9 mouse cellular contexts compared by ENCODE assay signal in the genomic region with DNA sequence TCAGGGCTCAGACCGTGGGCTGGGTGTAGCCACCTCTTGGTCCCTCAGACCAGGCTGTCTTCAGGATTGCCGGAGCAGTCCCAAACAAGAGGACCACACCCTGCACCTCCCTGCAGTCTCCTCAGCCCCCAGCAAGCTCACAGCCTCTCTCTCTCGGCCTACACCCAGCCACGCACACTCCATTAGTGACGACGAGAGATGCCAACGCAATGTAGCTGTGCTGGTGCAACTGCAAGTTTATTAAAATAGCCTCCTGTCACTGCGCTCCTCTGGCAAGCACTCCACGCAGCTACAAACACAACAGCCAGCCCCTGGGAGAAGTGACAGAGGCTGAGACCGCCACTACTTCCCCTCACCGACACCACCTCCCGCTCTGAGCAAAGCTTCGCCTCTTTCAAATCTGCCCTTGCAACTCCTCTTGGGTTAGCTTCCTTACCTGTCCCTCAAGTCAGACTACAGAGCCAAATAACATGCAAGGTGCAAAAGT. TPM values are rescaled to one million over a fixed set of nuclear protein-coding genes. Genes with fewer than 3 reads are reported as not detected.
DNase-seq lines count a peak whose midpoint lies in the region; ATAC-seq lines count a peak whose summit lies in the region.
"Had no signal": no experiment of that assay in that cellular context is flagged by ENCODE, and none has a peak within 500 bp of the region (broad histone marks: within the 10 kb centered on the region; RNA-seq: fewer than 3 reads in every experiment).

No protein-coding gene starts in this region.

- DNase-seq in cerebellum, postnatal 25 days, result peak; percentile 58 to 67
- no peak for DNase-seq in cerebellum, postnatal 4 days (ENCODE audit: low spot score in 2 of 2)
- DNase-seq in right cerebral cortex, adult 18-20 months, result peak; percentile 83
- DNase-seq in right cerebral cortex, postnatal 4 days, result no peak
- peak; percentile 62 to 69 for DNase-seq in heart, postnatal 10 days
- DNase-seq in ovary, postnatal 36 days (ENCODE audit: low spot score), result no peak
- no peak for DNase-seq in ovary, postnatal 14 days (ENCODE audit: low spot score)

- peak overlapping the region; percentile 79 for H3K27ac ChIP-seq in midbrain, embryonic 13.5 days
- H3K27ac ChIP-seq: macrophage had no signal

- no peak overlapping the region for H3K4me3 ChIP-seq in midbrain, embryonic 13.5 days (replicated peaks)

- peak; percentile 8; the same call in 1 of the 2 replicates for ATAC-seq in midbrain, embryonic 13.5 days

- 3% methylated on average over 13 of the region's 13 CpGs for whole genome bisulfite sequencing in midbrain, embryonic 13.5 days

- intact Hi-C loops in heart, postnatal 10 days (cut with DNase I), result loop anchor here (2.0 kb wide), 1 partner anchor 22 kb away; no protein-coding TSS in a partner anchor

- peak overlapping the region; percentile 40 for H3K4me2 ChIP-seq in midbrain, embryonic 13.5 days (replicated peaks)

- no peaks in the 10 kb centered on the region for H3K9me3 ChIP-seq in midbrain, embryonic 13.5 days

- H3K9ac ChIP-seq in midbrain, embryonic 13.5 days (replicated peaks), result peak overlapping the region; percentile 28

- peaks cover 93% of the 10 kb centered on the region for H3K27me3 ChIP-seq in midbrain, embryonic 13.5 days

- peaks cover 68% of the 10 kb centered on the region for H3K4me1 ChIP-seq in midbrain, embryonic 13.5 days (replicated peaks)

- no peaks in the 10 kb centered on the region for H3K36me3 ChIP-seq in midbrain, embryonic 13.5 days

RNA-seq across cellular contexts. Expression of gene Nfix, which starts 25.0 kb away (rescaled TPM):
- 100 to 1,000 TPM; 256 to 266 TPM for total RNA-seq in heart, postnatal 10 days (2021)
- 22.4 and 28.4 TPM in 2 replicates for polyA plus RNA-seq in midbrain, embryonic 13.5 days (2015; fragmentation: Nextera tagmentation; extraction: Ambion mirVana)

RNA-seq across cellular contexts. Expression of gene Dand5, which starts 47.5 kb away (rescaled TPM):
- 1 to 10 TPM; 3.1 to 3.8 TPM for total RNA-seq in heart, postnatal 10 days (2021)
- 8.8 and 8.9 TPM in 2 replicates for polyA plus RNA-seq in midbrain, embryonic 13.5 days (2015; fragmentation: Nextera tagmentation; extraction: Ambion mirVana)

RNA-seq across cellular contexts. Expression of gene G430095P16Rik, which starts 52.3 kb away (rescaled TPM):
- total RNA-seq in heart, postnatal 10 days (2021), result under 1 TPM; 0.50 to 0.89 TPM
- 1.3 and 1.9 TPM in 2 replicates for polyA plus RNA-seq in midbrain, embryonic 13.5 days (2015; fragmentation: Nextera tagmentation; extraction: Ambion mirVana)
- polyA plus RNA-seq: macrophage had no signal

RNA-seq across cellular contexts. Expression of gene Gadd45gip1, which starts 56.2 kb away (rescaled TPM):
- total RNA-seq in heart, postnatal 10 days (2021), result 10 to 100 TPM; 23.7 to 25.0 TPM
- polyA plus RNA-seq in midbrain, embryonic 13.5 days (2015; fragmentation: Nextera tagmentation; extraction: Ambion mirVana), result 34.5 and 36.3 TPM in 2 replicates

Comparison
In these comparisons a context has a peak if more than half of its experiments do, and no peak if none do; other contexts are left out.
1. DNase-seq: peak in cerebellum, postnatal 25 days (2 of 2), right cerebral cortex, adult 18-20 months (single experiment) and heart, postnatal 10 days (2 of 2); none in cerebellum, postnatal 4 days (0 of 2), right cerebral cortex, postnatal 4 days (single experiment), ovary, postnatal 36 days (single experiment) and ovary, postnatal 14 days (single experiment).